Mouse (Mus musculus) layer of hippocampus, adult 8-10 months (tissue): Measurements from ENCODE around the gene Hspb9. TPM values are rescaled to one million over a fixed set of nuclear protein-coding genes. Genes with fewer than 3 reads are reported as not detected.

Source experiments
- DNase-seq, 2 experiments: peaks; one replicate each; pipeline ENCODE4 v3.0.0; 2022; ENCODE audit warnings: low spot score in 2 of 2
- total RNA-seq, 4 experiments: library from RNA; stranded (reverse); gene quantifications; 2 replicates each; pipeline ENCODE4 v1.2.4; 2022

Gene Hspb9
- total RNA-seq, 4 experiments from 2014 or later = not detected

- DNase-seq = no peak
Measured at GRCm38 (mm10) chr11:100730477-100731205, 17.0 kb downstream of the Hspb9 start.

- no peak for DNase-seq
Measured at GRCm38 (mm10) chr11:100735134-100735865, 21.6 kb downstream of the Hspb9 start.

- DNase-seq = no peak
Measured at GRCm38 (mm10) chr11:100735954-100736745, 22.5 kb downstream of the Hspb9 start.

GRCm38 (mm10) chr11:100736746-100737080, 23.1 kb downstream of the Hspb9 start:
- DNase-seq = no peak

GRCm38 (mm10) chr11:100737105-100737733, 23.6 kb downstream of the Hspb9 start:
- no peak for DNase-seq

- DNase-seq = peak; percentile 99
Measured at GRCm38 (mm10) chr11:100738066-100738604, 24.5 kb downstream of the Hspb9 start, which contains the start of gene Rab5c. Gene Rab5c, minus strand, starts transcription at chr11:100738215.

GRCm38 (mm10) chr11:100738749-100739148, 25.1 kb downstream of the Hspb9 start:
- no peak for DNase-seq

- DNase-seq = no peak
Measured at GRCm38 (mm10) chr11:100741348-100741747, 27.7 kb downstream of the Hspb9 start.

- DNase-seq = no peak
Measured at GRCm38 (mm10) chr11:100745085-100745484, 31.4 kb downstream of the Hspb9 start.

GRCm38 (mm10) chr11:100746546-100746945, 32.9 kb downstream of the Hspb9 start:
- no peak for DNase-seq

- DNase-seq = no peak
Measured at GRCm38 (mm10) chr11:100747114-100747513, 33.5 kb downstream of the Hspb9 start.

GRCm38 (mm10) chr11:100748620-100749019, 35.0 kb downstream of the Hspb9 start:
- DNase-seq = no peak

GRCm38 (mm10) chr11:100749469-100749868, 35.8 kb downstream of the Hspb9 start:
- DNase-seq = no peak

GRCm38 (mm10) chr11:100750127-100750526, 36.5 kb downstream of the Hspb9 start:
- DNase-seq = peak in 1 of 2 experiments; percentile 61

- DNase-seq = no peak
Measured at GRCm38 (mm10) chr11:100752294-100752693, 38.6 kb downstream of the Hspb9 start.

GRCm38 (mm10) chr11:100754021-100754692, 40.5 kb downstream of the Hspb9 start:
- DNase-seq = no peak

GRCm38 (mm10) chr11:100754693-100755057, 41.0 kb downstream of the Hspb9 start:
- DNase-seq = no peak

- DNase-seq = no peak
Measured at GRCm38 (mm10) chr11:100756476-100756875, 42.8 kb downstream of the Hspb9 start.

GRCm38 (mm10) chr11:100757566-100757965, 43.9 kb downstream of the Hspb9 start:
- DNase-seq = no peak

GRCm38 (mm10) chr11:100758707-100759610, 45.3 kb downstream of the Hspb9 start:
- no peak for DNase-seq
